Mouse (Mus musculus) lung, embryonic 15.5 days (tissue): ENCODE measurements around the gene Jtb. TPM values are rescaled to one million over a fixed set of nuclear protein-coding genes. Genes with fewer than 3 reads are reported as not detected.

Experiments used
- ATAC-seq: fragments of 200-750 bp; cut with Nextera tagmentation; 2 replicates; pipeline ENCODE4 v1.8.0; 2017; ENCODE audit warnings: moderate number of reproducible peaks, borderline replicate concordance; ENCODE audit not compliant: low FRiP score, low TSS enrichment; ENCODE audit errors: extremely low read depth
- H3K27ac ChIP-seq: fragments of 300-500 bp; sonication (generic); 2 replicates; pipeline ENCODE4 v1.5.1; 2015; ENCODE audit warnings: moderate library complexity, mild to moderate bottlenecking, inconsistent platforms
- H3K27me3 ChIP-seq: fragments of 300-500 bp; sonication (generic); 2 replicates; pipeline ENCODE4 v1.6.1; 2015; ENCODE audit warnings: inconsistent platforms
- H3K36me3 ChIP-seq: fragments of 300-500 bp; sonication (generic); 2 replicates; pipeline ENCODE4 v1.6.1; 2015; ENCODE audit warnings: inconsistent platforms
- H3K4me1 ChIP-seq: fragments of 300-500 bp; sonication (generic); 2 replicates; pipeline ENCODE4 v1.6.1; 2015; ENCODE audit warnings: inconsistent platforms
- H3K4me2 ChIP-seq: fragments of 300-500 bp; sonication (generic); 2 replicates; pipeline ENCODE4 v1.6.1; 2015; ENCODE audit warnings: inconsistent platforms, mild to moderate bottlenecking, moderate library complexity
- H3K4me3 ChIP-seq: fragments of 300-500 bp; sonication (generic); 2 replicates; pipeline ENCODE4 v1.5.1; 2015; ENCODE audit warnings: mild to moderate bottlenecking, inconsistent platforms
- H3K9ac ChIP-seq: fragments of 300-500 bp; sonication (generic); 2 replicates; pipeline ENCODE4 v1.6.1; 2015; ENCODE audit warnings: inconsistent platforms
- H3K9me3 ChIP-seq: fragments of 300-500 bp; sonication (generic); 2 replicates; pipeline ENCODE4 v1.6.1; 2016; ENCODE audit warnings: inconsistent platforms
- WGBS: fragments of 180-500 bp; shearing (Covaris S2); methylation state at CpG from one replicate; pipeline ENCODE4 v1.1.7; 2015; 5-methylcytosine and 5-hydroxymethylcytosine counted together
- polyA plus RNA-seq: library from polyadenylated mRNA; unstranded; fragments of >200 nt; fragmentation: Nextera tagmentation; extraction: Ambion mirVana; gene quantifications from 2 replicates; pipeline ENCODE4 v1.2.1, GENCODE M21; 2015

Gene Jtb
- polyA plus RNA-seq = 90.2 and 100 TPM in 2 replicates

GRCm38 (mm10) chr3:90231507-90232333, at the start of gene Jtb:
Gene Jtb, plus strand, starts transcription at chr3:90231597.
- Histone ChIP-seq H3K27ac (peak within 1 kb of the TSS; percentile 88), H3K9me3 (no peaks in the 10 kb centered on the region), H3K27me3 (no peaks in the 10 kb centered on the region), H3K36me3 (peaks cover 29% of the 10 kb centered on the region), H3K4me1 (no peaks in the 10 kb centered on the region; the same call in none of the 2 replicates), H3K4me2 (peak within 1 kb of the TSS; percentile 76), H3K9ac (peak within 1 kb of the TSS; percentile 65), H3K4me3 (peak within 1 kb of the TSS; percentile 68)
- peak; percentile 96 for ATAC-seq
- WGBS = 1% methylated on average over 61 of the region's 61 CpGs

GRCm38 (mm10) chr3:90183581-90183980, 47.8 kb upstream of the Jtb start:
- WGBS = 57% methylated on average over 3 of the region's 3 CpGs
- Histone ChIP-seq H3K4me2 (no peak overlapping the region), H3K4me3 (no peak overlapping the region), H3K27ac (no peak overlapping the region), H3K4me1 (no peaks in the 10 kb centered on the region), H3K36me3 (no peaks in the 10 kb centered on the region), H3K9me3 (no peaks in the 10 kb centered on the region), H3K27me3 (no peaks in the 10 kb centered on the region), H3K9ac (no peak overlapping the region)
- ATAC-seq = no peak

GRCm38 (mm10) chr3:90190859-90191510, 40.4 kb upstream of the Jtb start:
- Histone ChIP-seq H3K9ac (no peak overlapping the region), H3K36me3 (no peaks in the 10 kb centered on the region), H3K27ac (no peak overlapping the region), H3K4me2 (no peak overlapping the region), H3K4me1 (no peaks in the 10 kb centered on the region), H3K4me3 (no peak overlapping the region), H3K27me3 (no peaks in the 10 kb centered on the region), H3K9me3 (no peaks in the 10 kb centered on the region)
- ATAC-seq = no peak
- WGBS = 63% methylated on average over 11 of the region's 11 CpGs

- no peaks in the 10 kb centered on the region for H3K36me3 ChIP-seq
- H3K4me2 ChIP-seq = no peak overlapping the region
- no peak overlapping the region for H3K9ac ChIP-seq
- H3K9me3 ChIP-seq = no peaks in the 10 kb centered on the region
- ATAC-seq = no peak
- H3K4me3 ChIP-seq = no peak overlapping the region
- 47% methylated on average over 4 of the region's 4 CpGs for WGBS
- no peak overlapping the region for H3K27ac ChIP-seq
- H3K27me3 ChIP-seq = no peaks in the 10 kb centered on the region
- no peaks in the 10 kb centered on the region for H3K4me1 ChIP-seq
These were observed 36.6 kb upstream of the Jtb start for GRCm38 (mm10) chr3:90194759-90195158.

GRCm38 (mm10) chr3:90195644-90196043, 35.8 kb upstream of the Jtb start:
- Histone ChIP-seq H3K27ac (no peak overlapping the region), H3K9ac (no peak overlapping the region), H3K36me3 (no peaks in the 10 kb centered on the region), H3K9me3 (no peaks in the 10 kb centered on the region), H3K4me2 (no peak overlapping the region), H3K4me1 (no peaks in the 10 kb centered on the region), H3K4me3 (no peak overlapping the region), H3K27me3 (no peaks in the 10 kb centered on the region)
- WGBS = 60% methylated on average over 1 of the region's 1 CpGs
- ATAC-seq = no peak

GRCm38 (mm10) chr3:90197548-90197947, 33.8 kb upstream of the Jtb start:
- WGBS = 74% methylated on average over 1 of the region's 1 CpGs
- no peak for ATAC-seq
- no peaks in the 10 kb centered on the region for H3K9me3 ChIP-seq
- H3K4me2 ChIP-seq = no peak overlapping the region
- no peaks in the 10 kb centered on the region for H3K36me3 ChIP-seq
- H3K27me3 ChIP-seq = no peaks in the 10 kb centered on the region
- no peak overlapping the region for H3K4me3 ChIP-seq
- no peak overlapping the region for H3K9ac ChIP-seq
- H3K27ac ChIP-seq = no peak overlapping the region
- H3K4me1 ChIP-seq = no peaks in the 10 kb centered on the region

DNA sequence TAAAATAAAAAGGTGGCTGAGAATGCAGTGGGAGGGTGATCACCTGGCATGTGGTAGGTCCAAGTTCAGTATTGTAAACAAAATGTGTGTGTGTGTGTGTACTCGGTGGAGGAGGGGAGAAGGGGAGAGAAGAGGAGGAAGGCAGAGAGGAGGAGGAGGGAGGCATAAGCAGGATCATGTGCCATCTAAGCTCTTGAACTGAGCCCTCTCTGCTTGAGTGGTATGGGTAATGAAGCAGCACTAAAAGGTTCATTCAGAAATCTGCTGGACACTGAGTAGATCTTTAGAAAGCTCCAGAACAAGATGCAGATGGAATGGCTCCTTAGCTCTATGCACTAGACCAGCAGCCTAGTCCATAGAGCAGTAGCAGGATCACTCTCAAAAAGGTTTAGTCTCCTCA, 28.5 kb upstream of the Jtb start:
- 50% methylated on average over 1 of the region's 1 CpGs for WGBS
- H3K9ac ChIP-seq = no peak overlapping the region

GRCm38 (mm10) chr3:90203619-90204018, 27.8 kb upstream of the Jtb start:
- no peak for ATAC-seq
- H3K27me3 ChIP-seq = no peaks in the 10 kb centered on the region
- H3K4me3 ChIP-seq = no peak overlapping the region
- 59% methylated on average over 5 of the region's 5 CpGs for WGBS
- no peak overlapping the region for H3K27ac ChIP-seq
- no peaks in the 10 kb centered on the region for H3K4me1 ChIP-seq
- no peak overlapping the region for H3K4me2 ChIP-seq
- no peak overlapping the region for H3K9ac ChIP-seq
- no peaks in the 10 kb centered on the region for H3K9me3 ChIP-seq
- H3K36me3 ChIP-seq = peaks cover 11% of the 10 kb centered on the region

More for the DNA sequence above, 28.5 kb upstream of the Jtb start:
- no peaks in the 10 kb centered on the region for H3K4me1 ChIP-seq
- no peaks in the 10 kb centered on the region for H3K27me3 ChIP-seq
- no peak overlapping the region for H3K27ac ChIP-seq
- ATAC-seq = no peak
- H3K9me3 ChIP-seq = no peaks in the 10 kb centered on the region
- no peak overlapping the region for H3K4me2 ChIP-seq
- H3K4me3 ChIP-seq = no peak overlapping the region
- H3K36me3 ChIP-seq = peaks cover 4% of the 10 kb centered on the region

GRCm38 (mm10) chr3:90204582-90204981, 26.8 kb upstream of the Jtb start:
- no peak overlapping the region for H3K4me3 ChIP-seq
- H3K36me3 ChIP-seq = peaks cover 20% of the 10 kb centered on the region
- no peak overlapping the region for H3K4me2 ChIP-seq
- H3K9me3 ChIP-seq = no peaks in the 10 kb centered on the region
- no peak for ATAC-seq
- no peak overlapping the region for H3K27ac ChIP-seq
- no peaks in the 10 kb centered on the region for H3K27me3 ChIP-seq
- no peaks in the 10 kb centered on the region for H3K4me1 ChIP-seq
- no peak overlapping the region for H3K9ac ChIP-seq
- WGBS = 96% methylated on average over 2 of the region's 2 CpGs

DNA sequence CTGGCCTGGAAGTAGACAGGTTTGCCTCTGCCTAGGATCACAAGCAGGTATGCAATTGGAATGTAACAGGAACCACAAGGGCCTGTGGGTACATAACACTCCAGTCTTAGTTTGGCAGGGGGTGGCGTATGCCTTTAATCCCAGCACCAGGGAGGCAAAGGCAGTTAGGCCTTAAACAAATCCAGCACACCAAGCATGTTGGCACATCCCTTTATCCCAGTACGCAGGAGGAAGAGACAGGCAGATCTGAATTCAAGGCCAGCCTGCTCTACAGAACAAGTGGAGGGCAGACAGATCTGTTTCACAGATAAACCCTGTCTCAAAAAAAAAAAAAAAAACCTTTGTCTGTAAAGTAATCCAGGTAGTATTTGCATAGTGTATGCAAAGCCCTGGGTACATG, 22.7 kb upstream of the Jtb start:
- ATAC-seq = no peak
- Histone ChIP-seq H3K27ac (no peak overlapping the region), H3K4me3 (no peak overlapping the region), H3K9me3 (no peaks in the 10 kb centered on the region), H3K4me2 (no peak overlapping the region), H3K27me3 (no peaks in the 10 kb centered on the region), H3K9ac (no peak overlapping the region), H3K36me3 (peaks cover 50% of the 10 kb centered on the region), H3K4me1 (peaks cover 23% of the 10 kb centered on the region)
- 75% methylated on average over 2 of the region's 2 CpGs for whole genome bisulfite sequencing

DNA sequence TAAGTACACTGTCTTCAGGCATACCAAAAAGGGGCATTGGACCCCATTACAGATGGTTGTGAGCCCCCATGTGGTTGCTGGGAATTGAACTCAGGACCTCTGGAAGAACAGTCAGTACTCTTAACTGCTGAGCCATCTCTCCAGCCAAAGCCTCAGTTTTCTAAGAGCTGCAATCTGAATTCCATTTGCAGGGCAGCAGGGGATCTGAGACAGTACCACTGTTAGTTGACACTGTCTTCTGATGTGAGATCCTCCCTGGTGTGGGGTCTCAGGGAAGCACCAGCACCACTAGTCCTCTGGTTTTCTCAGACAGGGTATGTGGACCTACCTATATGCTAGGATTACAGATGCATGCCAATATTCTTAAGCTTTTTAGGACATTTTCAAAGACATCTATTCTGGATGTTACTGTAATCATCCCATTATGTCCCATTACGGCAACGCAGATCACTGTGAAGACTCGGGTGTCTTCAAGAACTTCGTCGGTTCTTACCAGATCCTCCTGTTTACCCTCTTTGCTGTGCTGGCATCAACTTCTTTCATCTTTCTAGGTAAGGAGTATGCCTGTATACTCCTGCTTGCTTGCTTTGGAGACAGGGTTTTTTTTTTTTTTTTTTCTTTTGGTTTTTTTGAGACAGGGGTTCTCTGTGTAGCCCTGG, 21.4 kb upstream of the Jtb start:
- Histone ChIP-seq H3K27me3 (no peaks in the 10 kb centered on the region), H3K27ac (no peak overlapping the region), H3K4me2 (no peak overlapping the region), H3K4me1 (peaks cover 28% of the 10 kb centered on the region), H3K9me3 (no peaks in the 10 kb centered on the region), H3K4me3 (no peak overlapping the region), H3K9ac (no peak overlapping the region), H3K36me3 (peaks cover 50% of the 10 kb centered on the region)
- WGBS = 86% methylated on average over 5 of the region's 5 CpGs
- no peak for ATAC-seq
